Mouse (Mus musculus) embryonic facial prominence, embryonic 11.5 days (tissue): Measurements from ENCODE around the gene Col4a1. TPM values are rescaled to one million over a fixed set of nuclear protein-coding genes. Genes with fewer than 3 reads are reported as not detected.

Experiments
- ATAC-seq: fragments of 200-750 bp; cut with Nextera tagmentation; replicated peaks from 2 replicates; pipeline ENCODE4 v1.8.0; 2017; ENCODE audit warnings: low read depth; ENCODE audit not compliant: insufficient number of reproducible peaks, low FRiP score, low TSS enrichment
- DNase-seq: peaks from one replicate; pipeline ENCODE4 v3.0.0-alpha.2; 2015; ENCODE audit warnings: low spot score
- H3K27ac ChIP-seq: fragments of 300-500 bp; sonication (generic); replicated peaks from 2 replicates; pipeline ENCODE4 v1.5.1; 2014; ENCODE audit warnings: mild to moderate bottlenecking, low read depth, low read length, control low read depth
- H3K27me3 ChIP-seq: fragments of 300-500 bp; sonication (generic); 2 replicates; pipeline ENCODE4 v1.6.1; 2014; ENCODE audit warnings: mild to moderate bottlenecking, low read length, moderate library complexity, mixed read lengths; ENCODE audit not compliant: control insufficient read depth, insufficient read depth
- H3K36me3 ChIP-seq: fragments of 300-500 bp; sonication (generic); replicated peaks from 2 replicates; pipeline ENCODE4 v1.6.1; 2014; ENCODE audit warnings: low read depth, mild to moderate bottlenecking, low read length, moderate library complexity, mixed read lengths; ENCODE audit not compliant: control insufficient read depth, insufficient read depth
- H3K4me1 ChIP-seq: fragments of 300-500 bp; sonication (generic); 2 replicates; pipeline ENCODE4 v1.6.1; 2014; ENCODE audit warnings: low read length, mixed read lengths; ENCODE audit not compliant: control insufficient read depth, insufficient read depth
- H3K4me2 ChIP-seq: fragments of 300-500 bp; sonication (generic); 2 replicates; pipeline ENCODE4 v1.6.1; 2014; ENCODE audit warnings: low read depth, mild to moderate bottlenecking, control low read depth, low read length, moderate library complexity
- H3K4me3 ChIP-seq: fragments of 300-500 bp; sonication (generic); 2 replicates; pipeline ENCODE4 v1.5.1; 2014; ENCODE audit warnings: low read depth, low read length, control low read depth
- H3K9ac ChIP-seq: fragments of 300-500 bp; sonication (generic); replicated peaks from 2 replicates; pipeline ENCODE4 v1.6.1; 2014; ENCODE audit warnings: mild to moderate bottlenecking, control low read depth, low read length
- H3K9me3 ChIP-seq: fragments of 300-500 bp; sonication (generic); replicated peaks from 2 replicates; pipeline ENCODE4 v1.6.1; 2016; ENCODE audit warnings: mild to moderate bottlenecking, low read length, inconsistent platforms, mixed read lengths; ENCODE audit not compliant: control insufficient read depth
- WGBS: fragments of 180-500 bp; shearing (Covaris S2); extraction: QIAGEN DNeasy Blood & Tissue Kit; methylation state at CpG from one replicate; pipeline ENCODE4 v1.1.7; 2014; 5-methylcytosine and 5-hydroxymethylcytosine counted together
- polyA plus RNA-seq: library from polyadenylated mRNA; unstranded; fragments of >200 nt; fragmentation: Nextera tagmentation; extraction: Ambion mirVana; gene quantifications from 2 replicates; pipeline ENCODE4 v1.2.1, GENCODE M21; 2014

The Col4a1 gene
- polyA plus RNA-seq, 1 experiment from 2014 or later, result 93.6 TPM

- H3K27me3 ChIP-seq, result no peaks in the 10 kb centered on the region
- no peak overlapping the region for H3K4me2 ChIP-seq
- no peaks in the 10 kb centered on the region for H3K9me3 ChIP-seq
- 91% methylated on average over 10 of the region's 10 CpGs for WGBS
- ATAC-seq (no peak), DNase-seq (no peak)
- H3K4me3 ChIP-seq, result no peak overlapping the region
- no peak overlapping the region for H3K9ac ChIP-seq
- no peaks in the 10 kb centered on the region for H3K36me3 ChIP-seq
- H3K27ac ChIP-seq, result no peak overlapping the region
- H3K4me1 ChIP-seq, result 0 out of 2 replicates have a peak, but pooled peaks cover 2% of the 10 kb centered on the region
Observed at GRCm38 (mm10) chr8:11296282-11296943, 16.2 kb downstream of the Col4a1 start.

GRCm38 (mm10) chr8:11292611-11293010 lies 20.0 kb downstream of the Col4a1 start:
- Histone ChIP-seq H3K36me3 (no peaks in the 10 kb centered on the region), H3K27me3 (no peaks in the 10 kb centered on the region), H3K4me2 (no peak overlapping the region), H3K27ac (no peak overlapping the region), H3K4me1 (no peaks in the 10 kb centered on the region), H3K9me3 (no peaks in the 10 kb centered on the region), H3K9ac (no peak overlapping the region), H3K4me3 (no peak overlapping the region)
- 76% methylated on average over 3 of the region's 3 CpGs for WGBS
- ATAC-seq (no peak), DNase-seq (no peak)

GRCm38 (mm10) chr8:11290533-11290932 lies 22.1 kb downstream of the Col4a1 start:
- Histone ChIP-seq H3K4me3 (no peak overlapping the region), H3K4me1 (no peaks in the 10 kb centered on the region), H3K27ac (no peak overlapping the region), H3K9me3 (no peaks in the 10 kb centered on the region), H3K27me3 (no peaks in the 10 kb centered on the region), H3K4me2 (no peak overlapping the region), H3K36me3 (no peaks in the 10 kb centered on the region), H3K9ac (no peak overlapping the region)
- no peak for DNase-seq
- 11% methylated on average over 1 of the region's 1 CpGs for WGBS
- no peak for ATAC-seq

GRCm38 (mm10) chr8:11288286-11288685 lies 24.3 kb downstream of the Col4a1 start:
- no peaks in the 10 kb centered on the region for H3K36me3 ChIP-seq
- no peak overlapping the region for H3K4me3 ChIP-seq
- H3K27me3 ChIP-seq, result no peaks in the 10 kb centered on the region
- H3K4me1 ChIP-seq, result no peaks in the 10 kb centered on the region
- no peak overlapping the region for H3K4me2 ChIP-seq
- H3K27ac ChIP-seq, result no peak overlapping the region
- no peak for DNase-seq
- no peaks in the 10 kb centered on the region for H3K9me3 ChIP-seq
- no peak overlapping the region for H3K9ac ChIP-seq
- 77% methylated on average over 6 of the region's 6 CpGs for WGBS
- ATAC-seq, result no peak

- no peak for DNase-seq
- Histone ChIP-seq H3K4me2 (no peak overlapping the region), H3K9ac (no peak overlapping the region), H3K4me1 (no peaks in the 10 kb centered on the region; the same call in 1 of the 2 replicates), H3K4me3 (no peak overlapping the region), H3K27me3 (no peaks in the 10 kb centered on the region), H3K36me3 (no peaks in the 10 kb centered on the region), H3K9me3 (no peaks in the 10 kb centered on the region), H3K27ac (no peak overlapping the region)
- 76% methylated on average over 3 of the region's 3 CpGs for WGBS
- ATAC-seq, result no peak
Observed at GRCm38 (mm10) chr8:11287139-11287538, 25.5 kb downstream of the Col4a1 start.

GRCm38 (mm10) chr8:11285437-11285836 lies 27.2 kb downstream of the Col4a1 start:
- Histone ChIP-seq H3K4me1 (no peaks in the 10 kb centered on the region; the same call in 1 of the 2 replicates), H3K27ac (no peak overlapping the region), H3K4me2 (no peak overlapping the region), H3K4me3 (no peak overlapping the region), H3K9ac (no peak overlapping the region), H3K36me3 (no peaks in the 10 kb centered on the region), H3K27me3 (no peaks in the 10 kb centered on the region), H3K9me3 (no peaks in the 10 kb centered on the region)
- ATAC-seq (no peak), DNase-seq (no peak)
- WGBS, result 71% methylated on average over 4 of the region's 4 CpGs

GRCm38 (mm10) chr8:11283217-11283616 lies 29.4 kb downstream of the Col4a1 start:
- Histone ChIP-seq H3K4me2 (no peak overlapping the region), H3K9ac (no peak overlapping the region), H3K27me3 (no peaks in the 10 kb centered on the region), H3K9me3 (no peaks in the 10 kb centered on the region), H3K36me3 (no peaks in the 10 kb centered on the region), H3K4me3 (no peak overlapping the region), H3K4me1 (peaks cover 8% of the 10 kb centered on the region), H3K27ac (no peak overlapping the region)
- DNase-seq (no peak), ATAC-seq (0 out of 2 replicates have a peak, but pooled peaks have one; percentile 26)
- 63% methylated on average over 10 of the region's 10 CpGs for WGBS

- H3K27ac ChIP-seq, result no peak overlapping the region
- ATAC-seq, result no peak
- no peak overlapping the region for H3K4me3 ChIP-seq
- H3K4me2 ChIP-seq, result no peak overlapping the region
- DNase-seq, result no peak
- no peaks in the 10 kb centered on the region for H3K9me3 ChIP-seq
- no peaks in the 10 kb centered on the region for H3K36me3 ChIP-seq
- H3K9ac ChIP-seq, result no peak overlapping the region
- no peaks in the 10 kb centered on the region for H3K27me3 ChIP-seq
- H3K4me1 ChIP-seq, result peaks cover 8% of the 10 kb centered on the region
- WGBS, result 85% methylated on average over 7 of the region's 7 CpGs
Observed at GRCm38 (mm10) chr8:11282696-11283095, 29.9 kb downstream of the Col4a1 start.
